Mouse (Mus musculus) embryonic facial prominence, embryonic 12.5 days (tissue): ENCODE measurements around the gene Nme7. TPM values are rescaled to one million over a fixed set of nuclear protein-coding genes. Genes with fewer than 3 reads are reported as not detected.

Experiments used
- polyA plus RNA-seq: library from polyadenylated mRNA; unstranded; fragments of >200 nt; fragmentation: Nextera tagmentation; extraction: Ambion mirVana; gene quantifications from 2 replicates; pipeline ENCODE4 v1.2.1, GENCODE M21; 2016

Nme7 gene
- polyA plus RNA-seq, 1 experiment from 2014 or later, result 41.0 TPM

Other genes with a start within 250 kb of the Nme7 start
- gene Sell, start 242.1 kb upstream of the Nme7 start, polyA plus RNA-seq, result 0.06 and 0.17 TPM in 2 replicates
- gene Selp, start 188.9 kb upstream of the Nme7 start, polyA plus RNA-seq, result not detected in 2 replicates
- gene F5, start 152.3 kb upstream of the Nme7 start, polyA plus RNA-seq, result 0.27 and 0.32 TPM in 2 replicates
- 10.1 and 11.7 TPM in 2 replicates for gene Slc19a2, start 55.1 kb upstream of the Nme7 start, polyA plus RNA-seq
- 7.4 and 8.3 TPM in 2 replicates for gene Ccdc181, start 28.5 kb upstream of the Nme7 start, polyA plus RNA-seq
- 28.7 and 29.5 TPM in 2 replicates for gene Blzf1, start 3.4 kb downstream of the Nme7 start, polyA plus RNA-seq
- gene Atp1b1, start 154.2 kb downstream of the Nme7 start, polyA plus RNA-seq, result 10.4 and 12.6 TPM in 2 replicates